In genomic region chr15:27937861-27938833, GRCm38 (mm10) we compare ENCODE assay signal across 8 mouse cellular contexts.
A peak's percentile ranks its signal among the peaks of the same experiment; 100 is the strongest.
DNase-seq lines count a peak whose midpoint lies in the region; ATAC-seq lines count a peak whose summit lies in the region.

No protein-coding gene starts in this region.

- H3K4me2 ChIP-seq in heart, embryonic 12.5 days: peak overlapping the region; percentile 67
- H3K4me2 ChIP-seq in hindbrain, embryonic 11.5 days (replicated peaks; ENCODE audit: low read depth, low read length): peak overlapping the region; percentile 66
- peak overlapping the region; percentile 77 for H3K4me2 ChIP-seq in midbrain, embryonic 11.5 days

- 34% methylated on average over 24 of the region's 24 CpGs for WGBS in heart, embryonic 12.5 days
- 17% methylated on average over 24 of the region's 24 CpGs for WGBS in hindbrain, embryonic 11.5 days
- 10% methylated on average over 24 of the region's 24 CpGs for WGBS in midbrain, embryonic 11.5 days

- no peaks in the 10 kb centered on the region for H3K27me3 ChIP-seq in heart, embryonic 12.5 days (replicated peaks)
- no peaks in the 10 kb centered on the region for H3K27me3 ChIP-seq in hindbrain, embryonic 11.5 days (ENCODE audit: control insufficient read depth, insufficient read depth, low read length)
- peaks cover 7% of the 10 kb centered on the region for H3K27me3 ChIP-seq in midbrain, embryonic 11.5 days (ENCODE audit: control insufficient read depth, insufficient read depth, low read length)

- H3K4me3 ChIP-seq in heart, embryonic 12.5 days: peak overlapping the region; percentile 32
- H3K4me3 ChIP-seq in hindbrain, embryonic 11.5 days (ENCODE audit: low read depth, low read length): peak overlapping the region; percentile 32
- peak overlapping the region; percentile 25 for H3K4me3 ChIP-seq in midbrain, embryonic 11.5 days (ENCODE audit: low read depth, low read length)

- ATAC-seq in heart, embryonic 12.5 days (ENCODE audit: insufficient number of reproducible peaks, low FRiP score): peak; percentile 68
- peak; percentile 84 for ATAC-seq in hindbrain, embryonic 11.5 days (ENCODE audit: low FRiP score)
- peak; percentile 77 for ATAC-seq in midbrain, embryonic 11.5 days (ENCODE audit: low FRiP score)
- no peak for ATAC-seq in inflammation-experienced regulatory T-cells, adult 6 months

- H3K9me3 ChIP-seq in heart, embryonic 12.5 days (replicated peaks): no peaks in the 10 kb centered on the region
- no peaks in the 10 kb centered on the region for H3K9me3 ChIP-seq in hindbrain, embryonic 11.5 days (ENCODE audit: control insufficient read depth, low read length)
- H3K9me3 ChIP-seq in midbrain, embryonic 11.5 days (ENCODE audit: control insufficient read depth, low read length): no peaks in the 10 kb centered on the region

- DNase-seq in heart, postnatal 4 days: no peak
- peak; percentile 51 for DNase-seq in cerebellum, adult 8-10 months
- DNase-seq in hindbrain, embryonic 11.5 days (ENCODE audit: low spot score): no peak
- DNase-seq in midbrain, embryonic 11.5 days (ENCODE audit: low spot score, missing footprints): peak; percentile 91
- no peak for DNase-seq in spleen, adult 12 weeks (ENCODE audit: low spot score)
- no peak for DNase-seq in T-cell, adult 2 months (ENCODE audit: low spot score)

- H3K36me3 ChIP-seq in heart, embryonic 12.5 days: no peaks in the 10 kb centered on the region
- H3K36me3 ChIP-seq in hindbrain, embryonic 11.5 days (ENCODE audit: control insufficient read depth, insufficient read depth, low read length): no peaks in the 10 kb centered on the region
- H3K36me3 ChIP-seq in midbrain, embryonic 11.5 days (ENCODE audit: control insufficient read depth, insufficient read depth, low read length): no peaks in the 10 kb centered on the region

- H3K27ac ChIP-seq in heart, embryonic 12.5 days (ENCODE audit: poor library complexity, severe bottlenecking): no peak overlapping the region
- H3K27ac ChIP-seq in hindbrain, embryonic 11.5 days (ENCODE audit: low read depth, low read length): peak overlapping the region; percentile 60
- peak overlapping the region; percentile 78 for H3K27ac ChIP-seq in midbrain, embryonic 11.5 days (ENCODE audit: low read depth, low read length)

- peaks cover 77% of the 10 kb centered on the region for H3K4me1 ChIP-seq in heart, embryonic 12.5 days (replicated peaks)
- peaks cover 21% of the 10 kb centered on the region for H3K4me1 ChIP-seq in hindbrain, embryonic 11.5 days (replicated peaks; ENCODE audit: control insufficient read depth, insufficient read depth, low read length)
- H3K4me1 ChIP-seq in midbrain, embryonic 11.5 days (ENCODE audit: control insufficient read depth, insufficient read depth, low read length): peaks cover 36% of the 10 kb centered on the region

- H3K9ac ChIP-seq in heart, embryonic 12.5 days: peak overlapping the region; percentile 53
- peak overlapping the region; percentile 67 for H3K9ac ChIP-seq in hindbrain, embryonic 11.5 days (ENCODE audit: low read depth, low read length)
- H3K9ac ChIP-seq in midbrain, embryonic 11.5 days (ENCODE audit: low read length): peak overlapping the region; percentile 70

Comparison
In these comparisons a context has a peak if more than half of its experiments do, and no peak if none do; other contexts are left out.
1. DNase-seq: peak in cerebellum, adult 8-10 months (single experiment) and midbrain, embryonic 11.5 days (single experiment); none in heart, postnatal 4 days (single experiment), hindbrain, embryonic 11.5 days (single experiment), spleen, adult 12 weeks (single experiment) and T-cell, adult 2 months (single experiment).
2. Peak in every context shown above with its lines, with median percentiles within 50 percentile points of each other: H3K4me2 ChIP-seq, H3K4me3 ChIP-seq and H3K9ac ChIP-seq.